Mouse (Mus musculus): ENCODE results near the gene Gm49387. TPM values are rescaled to one million over a fixed set of nuclear protein-coding genes. Genes with fewer than 3 reads are reported as not detected.
A peak's percentile ranks its signal among the peaks of the same experiment; 100 is the strongest.

Gene Gm49387
- total RNA-seq, 2 experiments from 2014 or later = 2.1 TPM; not detected in 1

DNA sequence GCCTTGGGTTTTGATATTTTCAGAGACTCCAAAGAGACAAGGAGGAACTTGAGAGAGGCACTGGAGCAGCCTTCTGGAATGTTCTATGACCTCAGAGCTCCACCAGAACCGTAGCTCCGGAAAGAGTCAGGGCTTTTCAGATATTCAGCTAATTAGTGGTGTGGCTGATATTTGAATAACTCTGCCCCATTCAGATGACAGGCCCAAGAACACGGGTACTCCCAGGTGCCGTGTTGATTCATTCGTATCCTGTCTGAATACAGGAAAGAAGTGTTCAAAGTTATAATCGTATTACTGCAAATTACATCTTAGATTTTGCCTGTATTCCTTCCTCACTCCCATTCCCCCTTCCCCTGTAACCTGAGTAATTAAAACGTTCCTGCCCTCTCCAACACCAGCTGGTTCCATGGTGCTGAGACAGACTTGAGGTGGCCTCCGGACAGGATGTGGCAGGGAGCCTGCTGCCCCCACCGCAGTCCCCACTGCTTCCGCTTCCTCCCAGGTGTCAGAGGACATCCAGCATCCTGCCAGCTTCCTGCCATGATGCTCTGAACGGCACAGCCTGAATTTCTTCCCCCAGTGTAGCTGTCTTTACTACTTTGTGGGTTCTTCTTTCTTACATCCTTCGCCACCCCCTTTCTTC lies 109.1 kb downstream of the Gm49387 start:
- DNase-seq = peak in 1 of 2 experiments; percentile 55

DNA sequence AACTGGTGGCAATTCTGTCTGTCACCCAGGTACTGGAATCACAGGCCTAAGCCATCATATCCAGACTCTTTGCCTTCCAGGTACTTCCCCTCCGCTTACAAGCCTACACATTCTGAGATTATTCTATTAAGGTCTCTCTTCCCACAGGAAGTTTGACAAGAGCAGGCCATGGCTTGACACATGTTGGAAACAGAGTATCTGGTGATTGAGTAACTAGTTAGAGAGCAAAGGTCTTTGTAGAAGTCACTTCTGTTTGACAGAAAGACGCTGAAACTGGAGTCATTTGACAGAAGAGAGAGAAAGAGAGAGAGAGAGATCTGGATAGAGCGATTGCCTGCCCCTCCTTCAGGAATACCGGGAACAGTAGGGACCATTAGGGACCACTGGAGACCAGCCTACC lies 109.8 kb downstream of the Gm49387 start:
- DNase-seq = no peak

DNA sequence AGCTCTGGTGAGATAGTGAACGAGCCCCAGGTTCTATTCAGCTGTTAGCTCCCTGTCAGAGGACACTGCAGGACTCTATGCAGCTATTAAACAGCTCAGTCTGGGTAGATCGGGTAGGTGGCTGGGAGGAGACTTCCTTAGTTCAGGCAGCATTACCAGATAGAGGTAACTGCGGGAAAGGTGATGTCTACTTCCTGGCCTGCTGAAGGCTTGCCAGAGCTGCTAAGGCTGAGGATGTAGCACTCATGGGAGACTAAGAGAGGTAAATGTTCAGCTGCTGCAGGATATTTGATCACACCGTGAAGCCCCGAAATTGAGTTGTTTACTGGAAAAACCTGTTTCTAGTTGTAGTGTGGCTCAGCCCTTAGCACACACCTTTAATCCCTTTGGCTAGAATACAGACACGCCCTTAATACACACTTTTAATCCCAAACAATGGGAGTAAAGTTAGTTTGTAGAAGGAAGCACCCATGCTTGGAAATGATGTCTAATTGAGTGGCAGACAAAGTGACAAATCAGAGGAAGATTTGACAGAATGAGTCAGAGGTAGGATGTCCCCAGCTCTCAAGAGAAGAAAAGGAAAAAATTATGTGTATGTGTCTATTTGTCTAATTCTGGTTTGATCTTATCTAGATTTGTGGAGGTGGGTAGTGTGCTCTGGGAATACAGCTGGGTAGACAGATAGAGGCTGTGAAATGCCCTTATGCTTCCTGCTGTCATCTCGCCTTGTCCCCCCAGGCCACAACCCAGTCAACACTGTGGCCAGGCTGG lies 115.5 kb downstream of the Gm49387 start:
- no peak for DNase-seq

DNA sequence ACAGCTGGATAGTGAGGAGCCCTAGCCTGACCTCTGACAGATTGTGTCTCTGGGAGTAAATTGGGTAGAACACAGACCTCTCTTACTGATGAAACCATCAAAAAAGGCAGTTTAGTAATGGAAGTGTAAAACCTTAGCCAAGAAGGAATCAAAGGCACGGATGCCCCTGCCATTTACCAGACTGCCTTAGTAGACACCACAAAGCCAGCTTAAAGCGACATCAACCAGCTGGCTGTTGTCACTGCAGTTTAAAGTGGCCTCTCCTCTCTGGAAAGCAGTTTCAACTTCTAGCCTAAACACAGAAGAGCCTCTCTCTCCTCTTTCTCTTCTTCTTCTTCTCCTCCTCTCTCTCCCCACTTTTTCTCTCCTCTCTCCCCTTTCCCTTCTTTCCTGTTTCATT lies 119.4 kb downstream of the Gm49387 start:
- DNase-seq = no peak

DNA sequence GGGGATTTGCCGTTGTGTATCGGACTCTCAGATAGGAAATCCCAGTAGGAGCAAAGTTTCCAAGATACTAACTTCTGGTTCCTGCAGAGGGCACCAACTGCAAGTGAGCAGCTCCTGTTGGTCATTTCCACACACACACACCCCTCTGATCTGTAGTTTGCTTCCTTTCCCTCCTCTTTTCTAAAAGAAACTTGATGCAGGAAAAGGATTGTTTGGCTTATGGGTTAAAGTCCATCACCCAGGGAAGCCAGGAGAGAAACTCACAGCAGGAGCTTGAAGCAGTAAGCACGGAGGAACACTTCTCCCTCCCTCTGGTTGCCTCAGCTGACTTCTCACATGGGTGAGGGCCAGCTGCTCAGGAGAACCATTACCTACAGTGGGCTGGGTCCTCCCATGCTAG lies 121.5 kb downstream of the Gm49387 start:
- DNase-seq = peak in 1 of 2 experiments; percentile 43

DNA sequence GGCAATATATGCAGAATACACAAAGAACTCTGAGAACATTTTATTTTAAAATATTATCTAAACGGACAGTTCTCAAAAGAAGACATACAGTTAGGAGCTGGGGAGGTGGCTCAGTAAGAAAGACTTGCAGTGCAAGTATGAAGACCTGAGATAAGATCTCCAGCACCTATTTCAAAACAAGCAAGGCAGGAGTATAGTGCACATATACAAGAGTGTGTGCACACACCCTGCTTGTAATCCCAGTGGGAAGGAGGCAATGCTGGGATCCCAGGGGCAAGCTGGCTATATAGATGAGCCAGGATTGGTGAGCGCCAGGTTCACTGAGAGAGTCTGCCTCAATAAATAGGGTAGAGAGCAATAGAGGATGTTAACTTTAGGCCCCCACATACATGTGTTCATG lies 124.8 kb downstream of the Gm49387 start:
- DNase-seq = no peak

DNA sequence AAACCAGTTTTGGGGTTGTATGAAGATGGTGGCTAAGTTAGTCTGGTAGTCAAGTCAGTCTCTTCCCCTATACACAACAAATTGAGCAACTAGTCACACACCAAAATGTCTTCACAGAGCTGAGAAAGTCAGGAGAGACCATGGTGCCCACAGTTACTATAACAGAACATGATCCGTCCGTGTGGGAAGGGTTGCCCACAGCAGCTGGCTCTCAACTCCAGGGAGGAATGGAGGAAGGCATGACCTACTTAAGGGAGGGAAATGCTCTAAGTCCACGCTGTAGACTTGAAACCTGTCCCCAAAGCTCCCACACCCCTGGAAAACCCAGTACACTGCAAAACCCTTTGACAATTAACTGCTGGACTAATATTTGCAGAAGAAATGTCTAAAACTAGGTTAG lies 130.4 kb downstream of the Gm49387 start:
- DNase-seq = no peak

DNA sequence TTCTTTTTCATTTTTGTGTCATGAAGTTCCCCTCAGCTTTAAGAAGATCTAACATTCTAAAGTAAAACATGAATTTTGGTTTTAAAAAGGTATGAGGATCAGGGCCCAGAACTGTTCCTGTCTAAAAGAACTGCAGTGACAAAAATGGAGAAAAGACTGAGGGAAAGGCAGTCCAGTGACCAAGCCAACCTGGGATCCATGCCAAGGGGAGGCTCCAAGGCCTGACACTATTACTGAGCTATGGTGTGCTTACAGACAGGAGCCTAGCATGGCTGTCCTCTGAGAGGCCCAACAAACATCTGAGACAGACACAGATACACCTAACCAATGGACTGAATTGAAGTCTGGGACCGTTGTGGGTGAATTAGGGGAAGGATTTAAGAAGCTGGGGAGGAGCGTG lies 130.8 kb downstream of the Gm49387 start:
- peak; percentile 51 for DNase-seq

DNA sequence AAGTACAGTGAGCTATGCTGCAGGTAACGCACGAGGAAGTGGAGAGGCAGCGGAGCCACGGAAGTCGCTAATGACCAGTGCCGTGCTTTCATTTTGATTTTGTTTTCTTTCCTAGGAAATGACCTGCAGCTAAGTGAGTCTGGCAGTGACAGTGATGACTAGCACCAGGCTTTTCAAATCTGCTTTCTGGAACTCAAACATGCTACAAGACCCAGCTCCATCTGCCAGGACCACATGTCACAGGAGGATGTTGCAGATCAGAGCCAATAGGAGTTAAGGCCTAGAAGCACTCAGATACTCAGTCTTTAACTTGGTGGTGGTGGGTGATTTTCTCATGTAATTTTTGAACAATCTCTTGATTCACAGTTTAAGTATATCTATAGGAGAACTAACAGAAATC lies 134.2 kb downstream of the Gm49387 start:
- DNase-seq = no peak

DNA sequence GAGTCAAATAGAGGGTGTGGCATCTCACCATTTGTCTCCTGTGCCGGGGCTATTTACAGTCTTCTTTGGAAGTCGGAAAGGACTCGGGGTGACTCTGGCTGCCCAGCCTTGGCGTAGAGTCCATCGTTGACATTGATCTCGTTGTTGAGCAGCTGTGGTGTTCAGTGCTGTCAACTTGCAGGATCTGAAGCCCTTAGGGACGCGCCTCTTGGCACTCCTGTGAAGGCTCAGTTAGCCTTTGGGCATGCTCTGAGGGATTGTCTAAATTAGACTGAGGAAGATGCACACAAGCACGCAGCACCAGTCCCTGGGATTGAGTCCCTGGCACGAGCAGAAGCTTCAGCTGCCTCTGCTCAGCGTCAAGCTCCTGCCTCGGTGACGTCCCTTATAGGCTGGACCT lies 137.3 kb downstream of the Gm49387 start:
- peak; percentile 19 to 21 for DNase-seq

Other genes starting within 250 kb of the Gm49387 start
- 10 to 100 TPM; 60.0 to 60.9 TPM for gene Sh3bp5, start 204.8 kb downstream of the Gm49387 start, total RNA-seq (2021)
- gene Eaf1, start 146.5 kb downstream of the Gm49387 start, total RNA-seq (2021) = 10 to 100 TPM; 13.4 to 15.3 TPM
- gene Mettl6, start 145.8 kb downstream of the Gm49387 start, total RNA-seq (2021) = 10 to 100 TPM in 1 of 2 experiments, 1 to 10 TPM in 1; 9.1 to 10.6 TPM
- gene Colq, start 49.5 kb downstream of the Gm49387 start, total RNA-seq (2021) = 10 to 100 TPM in 1 of 2 experiments, 1 to 10 TPM in 1; 7.7 to 12.5 TPM
- 10 to 100 TPM in 1 of 2 experiments, 1 to 10 TPM in 1; 7.8 to 13.2 TPM for gene Btd, start 150 bp upstream of the Gm49387 start, total RNA-seq (2021)
- 10 to 100 TPM; 10.9 to 11.5 TPM for gene Hacl1, start 408 bp upstream of the Gm49387 start, total RNA-seq (2021)
- 10 to 100 TPM; 26.1 to 32.4 TPM for gene Ankrd28, start 189.8 kb upstream of the Gm49387 start, total RNA-seq (2021)

Measured in heart, adult 18-20 months (tissue).